Mouse (Mus musculus): ENCODE measurements around the gene Krt5. TPM values are rescaled to one million over a fixed set of nuclear protein-coding genes. Genes with fewer than 3 reads are reported as not detected.
A peak's percentile ranks its signal among the peaks of the same experiment; 100 is the strongest.

Gene Krt5
- total and polyA plus RNA-seq, 3 experiments, result not detected

GRCm38 (mm10) chr15:101680187-101680586, 32.5 kb downstream of the Krt5 start, which contains the start of gene Krt6b:
Gene Krt6b (minus strand): TSS chr15:101680287.
- in situ Hi-C loops (cut with MboI; ENCODE audit: low pct_ligation_motif_present, low pct_unique_long_range_greater_than_20kb, low sequenced_read_pairs), result no loop called here

GRCm38 (mm10) chr15:101675978-101676377, 36.7 kb downstream of the Krt5 start:
- dilution Hi-C loops (cut with MboI; ENCODE audit: extremely low pct_ligation_motif_present, extremely low pct_unique_long_range_greater_than_20kb, low sequenced_read_pairs), result no loop called here
- H3K9me3 ChIP-seq (replicated peaks; ENCODE audit: low read length), result no peaks in the 10 kb centered on the region
- peak; percentile 17 for DNase-seq (ENCODE audit: extremely low read depth)
- no peak overlapping the region for H3K4me3 ChIP-seq (replicated peaks in 1 of 3; ENCODE audit: low read depth in 2 of 3, low read length in 2 of 3, poor library complexity in 1 of 3)
- no peak overlapping the region for H3K4me2 ChIP-seq (ENCODE audit: insufficient read depth, low read depth, poor library complexity, severe bottlenecking)
- no peaks in the 10 kb centered on the region for H3K79me2 ChIP-seq (replicated peaks; ENCODE audit: control insufficient read depth, extremely low read depth, insufficient read depth, poor library complexity, severe bottlenecking)
- in situ Hi-C loops (cut with MboI; ENCODE audit: low pct_ligation_motif_present, low pct_unique_long_range_greater_than_20kb, low sequenced_read_pairs), result no loop called here
- no peak overlapping the region for H3K9ac ChIP-seq (ENCODE audit: insufficient read depth, low read depth)
- no peaks in the 10 kb centered on the region for H3K36me3 ChIP-seq (replicated peaks in 1 of 2; ENCODE audit: control insufficient read depth in 1 of 2, insufficient read depth in 1 of 2, low read length in 1 of 2)
- H3K27me3 ChIP-seq (replicated peaks), result peaks cover 52% of the 10 kb centered on the region
- H3K4me1 ChIP-seq (ENCODE audit: control insufficient read depth in 1 of 2, insufficient read depth in 2 of 2), result peaks cover 0 to 5% of the 10 kb centered on the region in 2 experiments; a peak in 1 of 4 replicates
- no peak overlapping the region for H3K27ac ChIP-seq (ENCODE audit: insufficient read depth, low read depth)
- TF ChIP-seq EP300 (IDR thresholded peaks at IDR 0.05; ENCODE audit: low read length) (peak; percentile 53; the same call in 1 of the 2 replicates), MXI1 (IDR thresholded peaks at IDR 0.05; ENCODE audit: low read depth, low read length) (no peak), ZKSCAN1 (IDR thresholded peaks at IDR 0.05; ENCODE audit: borderline replicate concordance, low read depth, low read length) (no peak), MEF2A (IDR thresholded peaks at IDR 0.05; ENCODE audit: borderline replicate concordance, low read depth, low read length) (no peak), BHLHE40 (IDR thresholded peaks at IDR 0.05; ENCODE audit: low read depth, low read length) (peak; percentile 62; the same call in 1 of the 2 replicates), IRF4 (IDR thresholded peaks at IDR 0.05; ENCODE audit: low read depth, low read length) (peak; percentile 66)

More at GRCm38 (mm10) chr15:101680187-101680586, 32.5 kb downstream of the Krt5 start, which contains the start of gene Krt6b:
- Histone ChIP-seq H3K36me3 (replicated peaks in 1 of 2; ENCODE audit: control insufficient read depth in 1 of 2, insufficient read depth in 1 of 2, low read length in 1 of 2) (no peaks in the 10 kb centered on the region), H3K4me3 (replicated peaks in 1 of 3; ENCODE audit: low read depth in 2 of 3, low read length in 2 of 3, poor library complexity in 1 of 3) (no peak within 1 kb of the TSS), H3K9me3 (replicated peaks; ENCODE audit: low read length) (peaks cover 9% of the 10 kb centered on the region), H3K27ac (ENCODE audit: insufficient read depth, low read depth) (no peak within 1 kb of the TSS), H3K4me1 (ENCODE audit: control insufficient read depth in 1 of 2, insufficient read depth in 2 of 2) (peaks cover 0 to 5% of the 10 kb centered on the region in 2 experiments; a peak in 1 of 4 replicates), H3K27me3 (replicated peaks) (peaks cover 70% of the 10 kb centered on the region), H3K79me2 (replicated peaks; ENCODE audit: control insufficient read depth, extremely low read depth, insufficient read depth, poor library complexity, severe bottlenecking) (no peaks in the 10 kb centered on the region), H3K4me2 (ENCODE audit: insufficient read depth, low read depth, poor library complexity, severe bottlenecking) (no peak within 1 kb of the TSS), H3K9ac (ENCODE audit: insufficient read depth, low read depth) (no peak within 1 kb of the TSS)
- DNase-seq (ENCODE audit: extremely low read depth), result no peak
- no peak for TF ChIP-seq TBP (conservative IDR thresholded peaks at IDR 0.05; ENCODE audit: low read depth, low read length)
- TF ChIP-seq E2F4 (IDR thresholded peaks at IDR 0.05; ENCODE audit: insufficient replicate concordance, low read depth, low read length), result no peak
- no peak for TF ChIP-seq MAX (IDR thresholded peaks at IDR 0.05; ENCODE audit: low read length)
- no peak for TF ChIP-seq POLR2AphosphoS2 (IDR thresholded peaks at IDR 0.05; ENCODE audit: low read depth, low read length)
- TF ChIP-seq SMC3 (IDR thresholded peaks at IDR 0.05; ENCODE audit: low read depth, low read length), result no peak
- TF ChIP-seq SIN3A (IDR thresholded peaks at IDR 0.05; ENCODE audit: low read length), result no peak
- no peak for TF ChIP-seq JUND (conservative IDR thresholded peaks at IDR 0.05; ENCODE audit: low read depth, low read length)
- no peak for TF ChIP-seq TCF12 (IDR thresholded peaks at IDR 0.05; ENCODE audit: low read depth, low read length)
- no peak for TF ChIP-seq ZMIZ1 (IDR thresholded peaks at IDR 0.05; ENCODE audit: low read depth, low read length)
- TF ChIP-seq MYC (IDR thresholded peaks at IDR 0.05; ENCODE audit: low read depth, low read length), result no peak
- TF ChIP-seq ZC3H11A (IDR thresholded peaks at IDR 0.05; ENCODE audit: low read depth, low read length), result no peak
- no peak for TF ChIP-seq RAD21 (IDR thresholded peaks at IDR 0.05; ENCODE audit: low read depth, low read length)
- no peak for TF ChIP-seq CTCF (conservative IDR thresholded peaks at IDR 0.05 in 1 of 2, IDR thresholded peaks at IDR 0.05 in 1 of 2; ENCODE audit: low read depth in 2 of 2, low read length in 2 of 2)
- no peak for TF ChIP-seq ZKSCAN1 (IDR thresholded peaks at IDR 0.05; ENCODE audit: borderline replicate concordance, low read depth, low read length)
- no peak for TF ChIP-seq KAT2A (IDR thresholded peaks at IDR 0.05; ENCODE audit: insufficient replicate concordance, low read length)
- TF ChIP-seq UBTF (IDR thresholded peaks at IDR 0.05; ENCODE audit: low read depth, low read length), result no peak
- no peak for TF ChIP-seq POLR2A (IDR thresholded peaks at IDR 0.05; ENCODE audit: low read depth, low read length)
- dilution Hi-C loops (cut with MboI; ENCODE audit: extremely low pct_ligation_motif_present, extremely low pct_unique_long_range_greater_than_20kb, low sequenced_read_pairs), result no loop called here

Other genes with a start within 250 kb of the Krt5 start
Only the 20 nearest of the 22 such genes appear.
- gene Krt86, start 239.4 kb downstream of the Krt5 start, total RNA-seq (2012; rRNA removed), result not detected in 2 replicates
- gene Krt86, start 239.4 kb downstream of the Krt5 start, total RNA-seq (2014; rRNA removed), result not detected in 2 replicates
- gene Krt86, start 239.4 kb downstream of the Krt5 start, polyA plus RNA-seq (2012; ENCODE audit: insufficient read length, low read depth), result not detected in 2 replicates
- gene Krt83, start 221.4 kb downstream of the Krt5 start, total RNA-seq (2012; rRNA removed), result not detected in 2 replicates
- not detected in 2 replicates for gene Krt83, start 221.4 kb downstream of the Krt5 start, total RNA-seq (2014; rRNA removed)
- not detected in 2 replicates for gene Krt83, start 221.4 kb downstream of the Krt5 start, polyA plus RNA-seq (2012; ENCODE audit: insufficient read length, low read depth)
- gene Gm49425, start 195.6 kb downstream of the Krt5 start, total RNA-seq (2012; rRNA removed), result not detected in 2 replicates
- not detected in 2 replicates for gene Gm49425, start 195.6 kb downstream of the Krt5 start, total RNA-seq (2014; rRNA removed)
- gene Gm49425, start 195.6 kb downstream of the Krt5 start, polyA plus RNA-seq (2012; ENCODE audit: insufficient read length, low read depth), result not detected in 2 replicates
- not detected in 2 replicates for gene Krt84, start 180.1 kb downstream of the Krt5 start, total RNA-seq (2012; rRNA removed)
- not detected in 2 replicates for gene Krt84, start 180.1 kb downstream of the Krt5 start, total RNA-seq (2014; rRNA removed)
- gene Krt84, start 180.1 kb downstream of the Krt5 start, polyA plus RNA-seq (2012; ENCODE audit: insufficient read length, low read depth), result not detected in 2 replicates
- not detected in 2 replicates for gene Krt82, start 162.2 kb downstream of the Krt5 start, total RNA-seq (2012; rRNA removed)
- not detected in 2 replicates for gene Krt82, start 162.2 kb downstream of the Krt5 start, total RNA-seq (2014; rRNA removed)
- gene Krt82, start 162.2 kb downstream of the Krt5 start, polyA plus RNA-seq (2012; ENCODE audit: insufficient read length, low read depth), result not detected in 2 replicates
- gene Krt90, start 149.9 kb downstream of the Krt5 start, total RNA-seq (2012; rRNA removed), result not detected in 2 replicates
- gene Krt90, start 149.9 kb downstream of the Krt5 start, total RNA-seq (2014; rRNA removed), result not detected in 2 replicates
- not detected in 2 replicates for gene Krt90, start 149.9 kb downstream of the Krt5 start, polyA plus RNA-seq (2012; ENCODE audit: insufficient read length, low read depth)
- gene Krt75, start 139.0 kb downstream of the Krt5 start, total RNA-seq (2012; rRNA removed), result not detected in 2 replicates
- gene Krt75, start 139.0 kb downstream of the Krt5 start, total RNA-seq (2014; rRNA removed), result not detected in 2 replicates
- gene Krt75, start 139.0 kb downstream of the Krt5 start, polyA plus RNA-seq (2012; ENCODE audit: insufficient read length, low read depth), result not detected in 2 replicates
- gene Gm5414, start 84.7 kb downstream of the Krt5 start, total RNA-seq (2012; rRNA removed), result not detected in 2 replicates
- not detected in 2 replicates for gene Gm5414, start 84.7 kb downstream of the Krt5 start, total RNA-seq (2014; rRNA removed)
- not detected in 2 replicates for gene Gm5414, start 84.7 kb downstream of the Krt5 start, polyA plus RNA-seq (2012; ENCODE audit: insufficient read length, low read depth)
- gene Gm5478, start 65.5 kb downstream of the Krt5 start, total RNA-seq (2012; rRNA removed), result not detected in 2 replicates
- gene Gm5478, start 65.5 kb downstream of the Krt5 start, total RNA-seq (2014; rRNA removed), result not detected in 2 replicates
- gene Gm5478, start 65.5 kb downstream of the Krt5 start, polyA plus RNA-seq (2012; ENCODE audit: insufficient read length, low read depth), result not detected in 2 replicates
- not detected in 2 replicates for gene Krt6b, start 32.6 kb downstream of the Krt5 start, total RNA-seq (2012; rRNA removed)
- not detected in 2 replicates for gene Krt6b, start 32.6 kb downstream of the Krt5 start, total RNA-seq (2014; rRNA removed)
- gene Krt6b, start 32.6 kb downstream of the Krt5 start, polyA plus RNA-seq (2012; ENCODE audit: insufficient read length, low read depth), result not detected in 2 replicates
- not detected in 2 replicates for gene Krt6a, start 18.6 kb downstream of the Krt5 start, total RNA-seq (2012; rRNA removed)
- gene Krt6a, start 18.6 kb downstream of the Krt5 start, total RNA-seq (2014; rRNA removed), result not detected in 2 replicates
- gene Krt6a, start 18.6 kb downstream of the Krt5 start, polyA plus RNA-seq (2012; ENCODE audit: insufficient read length, low read depth), result not detected in 2 replicates
- gene Krt71, start 30.2 kb upstream of the Krt5 start, total RNA-seq (2012; rRNA removed), result not detected in 2 replicates
- not detected in 2 replicates for gene Krt71, start 30.2 kb upstream of the Krt5 start, total RNA-seq (2014; rRNA removed)
- not detected in 2 replicates for gene Krt71, start 30.2 kb upstream of the Krt5 start, polyA plus RNA-seq (2012; ENCODE audit: insufficient read length, low read depth)
- gene Krt72, start 73.6 kb upstream of the Krt5 start, total RNA-seq (2012; rRNA removed), result not detected in 2 replicates
- gene Krt72, start 73.6 kb upstream of the Krt5 start, total RNA-seq (2014; rRNA removed), result not detected in 2 replicates
- not detected in 2 replicates for gene Krt72, start 73.6 kb upstream of the Krt5 start, polyA plus RNA-seq (2012; ENCODE audit: insufficient read length, low read depth)
- not detected in 2 replicates for gene Krt73, start 89.4 kb upstream of the Krt5 start, total RNA-seq (2012; rRNA removed)
- gene Krt73, start 89.4 kb upstream of the Krt5 start, total RNA-seq (2014; rRNA removed), result not detected in 2 replicates
- not detected in 2 replicates for gene Krt73, start 89.4 kb upstream of the Krt5 start, polyA plus RNA-seq (2012; ENCODE audit: insufficient read length, low read depth)
- not detected in 2 replicates for gene Krt2, start 105.3 kb upstream of the Krt5 start, total RNA-seq (2012; rRNA removed)
- not detected in 2 replicates for gene Krt2, start 105.3 kb upstream of the Krt5 start, total RNA-seq (2014; rRNA removed)
- not detected in 2 replicates for gene Krt2, start 105.3 kb upstream of the Krt5 start, polyA plus RNA-seq (2012; ENCODE audit: insufficient read length, low read depth)
- not detected in 2 replicates for gene Krt1, start 137.9 kb upstream of the Krt5 start, total RNA-seq (2012; rRNA removed)
- not detected in 2 replicates for gene Krt1, start 137.9 kb upstream of the Krt5 start, total RNA-seq (2014; rRNA removed)
- gene Krt1, start 137.9 kb upstream of the Krt5 start, polyA plus RNA-seq (2012; ENCODE audit: insufficient read length, low read depth), result not detected in 2 replicates
- not detected in 2 replicates for gene Krt77, start 156.8 kb upstream of the Krt5 start, total RNA-seq (2012; rRNA removed)
- not detected in 2 replicates for gene Krt77, start 156.8 kb upstream of the Krt5 start, total RNA-seq (2014; rRNA removed)
- not detected in 2 replicates for gene Krt77, start 156.8 kb upstream of the Krt5 start, polyA plus RNA-seq (2012; ENCODE audit: insufficient read length, low read depth)
- gene Krt76, start 180.0 kb upstream of the Krt5 start, total RNA-seq (2012; rRNA removed), result not detected in 2 replicates
- not detected in 2 replicates for gene Krt76, start 180.0 kb upstream of the Krt5 start, total RNA-seq (2014; rRNA removed)
- not detected in 2 replicates for gene Krt76, start 180.0 kb upstream of the Krt5 start, polyA plus RNA-seq (2012; ENCODE audit: insufficient read length, low read depth)
- gene Krt4, start 211.8 kb upstream of the Krt5 start, total RNA-seq (2012; rRNA removed), result not detected in 2 replicates
- not detected in 2 replicates for gene Krt4, start 211.8 kb upstream of the Krt5 start, total RNA-seq (2014; rRNA removed)
- not detected in 2 replicates for gene Krt4, start 211.8 kb upstream of the Krt5 start, polyA plus RNA-seq (2012; ENCODE audit: insufficient read length, low read depth)
- gene Krt79, start 227.4 kb upstream of the Krt5 start, total RNA-seq (2012; rRNA removed), result not detected in 2 replicates
- not detected in 2 replicates for gene Krt79, start 227.4 kb upstream of the Krt5 start, total RNA-seq (2014; rRNA removed)
- not detected in 2 replicates for gene Krt79, start 227.4 kb upstream of the Krt5 start, polyA plus RNA-seq (2012; ENCODE audit: insufficient read length, low read depth)

All from CH12.LX (cell line).